Comparison of ENCODE assay signal across 8 mouse cellular contexts in the genomic region with DNA sequence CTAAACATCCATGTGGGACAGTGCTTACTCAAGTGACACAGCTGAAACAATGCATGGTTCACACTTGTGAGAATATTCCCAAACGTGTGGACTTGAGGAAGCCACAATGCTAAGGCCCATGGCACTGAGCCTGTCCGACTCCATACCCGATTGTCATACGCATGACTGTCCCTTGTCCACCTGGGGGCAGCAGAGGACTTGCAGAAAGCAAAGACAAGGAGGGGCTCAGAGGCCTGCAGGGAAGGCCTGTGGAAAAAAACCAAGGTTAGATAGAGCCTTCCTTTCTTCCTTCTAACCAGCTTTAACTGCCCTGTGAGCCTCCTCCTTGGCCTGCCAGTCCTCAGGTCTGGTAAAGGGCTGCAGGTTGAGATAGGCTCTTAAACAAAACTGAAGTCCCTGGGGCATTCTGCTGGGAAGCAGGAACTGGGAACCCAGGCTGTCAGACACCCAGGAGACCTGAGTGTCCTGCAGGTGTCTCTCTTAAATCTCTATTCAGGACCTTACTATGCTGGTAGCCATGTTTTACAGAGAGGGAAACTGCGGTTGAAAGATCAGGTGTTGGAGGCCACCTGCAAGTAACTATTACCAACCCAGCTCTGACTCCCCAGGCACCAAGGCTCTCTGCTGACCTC. TPM values are rescaled to one million over a fixed set of nuclear protein-coding genes. Genes with fewer than 3 reads are reported as not detected.
DNase-seq lines count a peak whose midpoint lies in the region; ATAC-seq and TF ChIP-seq lines count a peak whose summit lies in the region.

No protein-coding gene starts in this region.

- no peaks in the 10 kb centered on the region for H3K36me3 ChIP-seq in heart, embryonic 12.5 days
- H3K36me3 ChIP-seq in kidney, embryonic 16.5 days (ENCODE audit: insufficient read depth, low read length), result no peaks in the 10 kb centered on the region
- no peaks in the 10 kb centered on the region for H3K36me3 ChIP-seq in limb, embryonic 15.5 days
- no peaks in the 10 kb centered on the region for H3K36me3 ChIP-seq in neural tube, embryonic 11.5 days (ENCODE audit: control insufficient read depth, insufficient read depth, low read length)
- no peaks in the 10 kb centered on the region for H3K36me3 ChIP-seq in stomach, embryonic 16.5 days (ENCODE audit: control insufficient read depth, insufficient read depth, low read length)

- no peak overlapping the region for H3K27ac ChIP-seq in bone marrow macrophage, adult 2 months (ENCODE audit: insufficient read depth, low read depth, low read length)
- no peak overlapping the region for H3K27ac ChIP-seq in embryonic fibroblast, embryonic 13.5 days (ENCODE audit: insufficient read depth, low read length)
- H3K27ac ChIP-seq in heart, embryonic 12.5 days (ENCODE audit: poor library complexity, severe bottlenecking), result no peak overlapping the region
- peak overlapping the region; percentile 72 for H3K27ac ChIP-seq in kidney, embryonic 16.5 days (ENCODE audit: low read length)
- no peak overlapping the region for H3K27ac ChIP-seq in limb, embryonic 15.5 days
- H3K27ac ChIP-seq in neural tube, embryonic 11.5 days (ENCODE audit: low read depth, low read length), result no peak overlapping the region
- peak overlapping the region; percentile 39 for H3K27ac ChIP-seq in stomach, embryonic 16.5 days (ENCODE audit: low read length)

- H3K9ac ChIP-seq in heart, embryonic 12.5 days, result no peak overlapping the region
- H3K9ac ChIP-seq in kidney, embryonic 16.5 days (replicated peaks; ENCODE audit: low read length), result 0 out of 2 replicates have a peak overlapping the region, but pooled peaks have one; percentile 6
- no peak overlapping the region for H3K9ac ChIP-seq in limb, embryonic 15.5 days
- H3K9ac ChIP-seq in neural tube, embryonic 11.5 days (ENCODE audit: low read length), result no peak overlapping the region
- H3K9ac ChIP-seq in stomach, embryonic 16.5 days (ENCODE audit: low read length), result peak overlapping the region; percentile 50; the same call in 1 of the 2 replicates

- H3K27me3 ChIP-seq in heart, embryonic 12.5 days (replicated peaks), result peaks cover 4% of the 10 kb centered on the region; the same call in 1 of the 2 replicates
- no peaks in the 10 kb centered on the region for H3K27me3 ChIP-seq in kidney, embryonic 16.5 days (ENCODE audit: insufficient read depth, low read length)
- no peaks in the 10 kb centered on the region for H3K27me3 ChIP-seq in limb, embryonic 15.5 days
- H3K27me3 ChIP-seq in neural tube, embryonic 11.5 days (ENCODE audit: control insufficient read depth, insufficient read depth, low read length), result no peaks in the 10 kb centered on the region
- H3K27me3 ChIP-seq in stomach, embryonic 16.5 days (ENCODE audit: control insufficient read depth, insufficient read depth, low read length), result no peaks in the 10 kb centered on the region

- DNase-seq in 3134 (ENCODE audit: extremely low read depth, insufficient read length, low spot score), result peak; percentile 38
- peak; percentile 87 for DNase-seq in neural tube, embryonic 11.5 days (ENCODE audit: low spot score)

- peak; percentile 70 for ATAC-seq in heart, embryonic 12.5 days (ENCODE audit: insufficient number of reproducible peaks, low FRiP score)
- peak; percentile 75 for ATAC-seq in kidney, embryonic 16.5 days (ENCODE audit: low FRiP score, low TSS enrichment)
- ATAC-seq in limb, embryonic 15.5 days (ENCODE audit: insufficient number of reproducible peaks, low FRiP score, low TSS enrichment, low read depth), result peak; percentile 56; the same call in 1 of the 2 replicates
- ATAC-seq in neural tube, embryonic 11.5 days (ENCODE audit: insufficient read depth, low FRiP score, low TSS enrichment), result peak; percentile 93
- ATAC-seq in stomach, embryonic 16.5 days (ENCODE audit: insufficient read depth, low FRiP score), result peak; percentile 67

- 17% methylated on average over 5 of the region's 5 CpGs for WGBS in heart, embryonic 12.5 days
- whole genome bisulfite sequencing in kidney, embryonic 16.5 days, result 13% methylated on average over 5 of the region's 5 CpGs
- 23% methylated on average over 5 of the region's 5 CpGs for WGBS in limb, embryonic 15.5 days
- 23% methylated on average over 5 of the region's 5 CpGs for WGBS in neural tube, embryonic 11.5 days
- WGBS in stomach, embryonic 16.5 days, result 12% methylated on average over 5 of the region's 5 CpGs

- no peak overlapping the region for H3K4me2 ChIP-seq in heart, embryonic 12.5 days
- no peak overlapping the region for H3K4me2 ChIP-seq in kidney, embryonic 16.5 days (replicated peaks; ENCODE audit: low read depth, low read length)
- no peak overlapping the region for H3K4me2 ChIP-seq in limb, embryonic 15.5 days
- H3K4me2 ChIP-seq in neural tube, embryonic 11.5 days (ENCODE audit: low read depth), result no peak overlapping the region
- no peak overlapping the region for H3K4me2 ChIP-seq in stomach, embryonic 16.5 days (ENCODE audit: low read depth, low read length)

- peak; percentile 60; the same call in 1 of the 2 replicates for TF ChIP-seq CTCF in bone marrow macrophage, adult 2 months (IDR thresholded peaks at IDR 0.05; ENCODE audit: low read depth, low read length)
- TF ChIP-seq CTCF in embryonic fibroblast, embryonic 13.5 days (IDR thresholded peaks at IDR 0.05; ENCODE audit: borderline replicate concordance, insufficient read depth, low read length), result peak; percentile 95

- no peaks in the 10 kb centered on the region for H3K9me3 ChIP-seq in heart, embryonic 12.5 days (replicated peaks)
- no peaks in the 10 kb centered on the region for H3K9me3 ChIP-seq in kidney, embryonic 16.5 days (ENCODE audit: low read length)
- no peaks in the 10 kb centered on the region for H3K9me3 ChIP-seq in limb, embryonic 15.5 days
- H3K9me3 ChIP-seq in neural tube, embryonic 11.5 days (ENCODE audit: control insufficient read depth, low read length), result no peaks in the 10 kb centered on the region
- no peaks in the 10 kb centered on the region for H3K9me3 ChIP-seq in stomach, embryonic 16.5 days (replicated peaks; ENCODE audit: control insufficient read depth, low read length)

- TF ChIP-seq POLR2A in bone marrow macrophage, adult 2 months (IDR thresholded peaks at IDR 0.05; ENCODE audit: borderline replicate concordance, low read depth, low read length), result no peak
- TF ChIP-seq POLR2A in embryonic fibroblast, embryonic 13.5 days (IDR thresholded peaks at IDR 0.05; ENCODE audit: low read depth, low read length), result no peak

- H3K4me1 ChIP-seq in bone marrow macrophage, adult 2 months (ENCODE audit: control insufficient read depth, insufficient read depth, low read length), result peaks cover 6% of the 10 kb centered on the region
- 0 out of 2 replicates have a peak, but pooled peaks cover 2% of the 10 kb centered on the region for H3K4me1 ChIP-seq in embryonic fibroblast, embryonic 13.5 days (ENCODE audit: control insufficient read depth, insufficient read depth, low read length)
- 0 out of 2 replicates have a peak, but pooled peaks cover 10% of the 10 kb centered on the region for H3K4me1 ChIP-seq in heart, embryonic 12.5 days (replicated peaks)
- peaks cover 9% of the 10 kb centered on the region; the same call in 1 of the 2 replicates for H3K4me1 ChIP-seq in kidney, embryonic 16.5 days (ENCODE audit: insufficient read depth, low read length)
- peaks cover 8% of the 10 kb centered on the region for H3K4me1 ChIP-seq in limb, embryonic 15.5 days
- H3K4me1 ChIP-seq in neural tube, embryonic 11.5 days (ENCODE audit: control insufficient read depth, insufficient read depth, low read length), result no peaks in the 10 kb centered on the region
- peaks cover 8% of the 10 kb centered on the region; the same call in 1 of the 2 replicates for H3K4me1 ChIP-seq in stomach, embryonic 16.5 days (ENCODE audit: control insufficient read depth, insufficient read depth, low read length)

- H3K4me3 ChIP-seq in bone marrow macrophage, adult 2 months (ENCODE audit: insufficient read depth, low read length), result no peak overlapping the region
- H3K4me3 ChIP-seq in embryonic fibroblast, embryonic 13.5 days (ENCODE audit: insufficient read depth, low read length), result no peak overlapping the region
- H3K4me3 ChIP-seq in heart, embryonic 12.5 days, result no peak overlapping the region
- no peak overlapping the region for H3K4me3 ChIP-seq in kidney, embryonic 16.5 days (ENCODE audit: low read length)
- no peak overlapping the region for H3K4me3 ChIP-seq in limb, embryonic 15.5 days
- no peak overlapping the region for H3K4me3 ChIP-seq in neural tube, embryonic 11.5 days (ENCODE audit: low read depth, low read length)
- H3K4me3 ChIP-seq in stomach, embryonic 16.5 days (replicated peaks; ENCODE audit: low read length), result no peak overlapping the region

RNA-seq across cellular contexts. Expression of gene Ambp, which starts 4.5 kb away (rescaled TPM):
- polyA plus RNA-seq in bone marrow macrophage, adult 2 months (2012; ENCODE audit: insufficient read depth, insufficient read length, missing spikeins), result not detected in 2 replicates
- not detected in 2 replicates for polyA plus RNA-seq in embryonic fibroblast, embryonic 13.5 days (2011; ENCODE audit: insufficient read length, low read depth, missing spikeins)
- polyA plus RNA-seq in heart, embryonic 12.5 days (2016; fragmentation: Nextera tagmentation; extraction: Ambion mirVana), result 1.2 and 8.6 TPM in 2 replicates
- polyA plus RNA-seq in kidney, embryonic 16.5 days (2015; fragmentation: Nextera tagmentation; extraction: Ambion mirVana), result 5.9 and 8.3 TPM in 2 replicates
- 0.50 and 2.8 TPM in 2 replicates for polyA plus RNA-seq in limb, embryonic 15.5 days (2015; fragmentation: Nextera tagmentation; extraction: Ambion mirVana)
- 0.57 and 0.60 TPM in 2 replicates for polyA plus RNA-seq in neural tube, embryonic 11.5 days (2014; fragmentation: Nextera tagmentation; extraction: Ambion mirVana)
- polyA plus RNA-seq in stomach, embryonic 16.5 days (2015; fragmentation: Nextera tagmentation; extraction: Ambion mirVana), result 86.7 and 116 TPM in 2 replicates

RNA-seq across cellular contexts. Expression of gene Kif12, which starts 12.9 kb away (rescaled TPM):
- not detected in 2 replicates for polyA plus RNA-seq in bone marrow macrophage, adult 2 months (2012; ENCODE audit: insufficient read depth, insufficient read length, missing spikeins)
- polyA plus RNA-seq in embryonic fibroblast, embryonic 13.5 days (2011; ENCODE audit: insufficient read length, low read depth, missing spikeins), result not detected in 2 replicates
- 0.14 and 0.46 TPM in 2 replicates for polyA plus RNA-seq in heart, embryonic 12.5 days (2016; fragmentation: Nextera tagmentation; extraction: Ambion mirVana)
- 147 and 153 TPM in 2 replicates for polyA plus RNA-seq in kidney, embryonic 16.5 days (2015; fragmentation: Nextera tagmentation; extraction: Ambion mirVana)
- polyA plus RNA-seq in limb, embryonic 15.5 days (2015; fragmentation: Nextera tagmentation; extraction: Ambion mirVana), result 0.22 and 0.42 TPM in 2 replicates
- not detected in 2 replicates for polyA plus RNA-seq in neural tube, embryonic 11.5 days (2014; fragmentation: Nextera tagmentation; extraction: Ambion mirVana)
- polyA plus RNA-seq in stomach, embryonic 16.5 days (2015; fragmentation: Nextera tagmentation; extraction: Ambion mirVana), result 27.3 and 27.4 TPM in 2 replicates

RNA-seq across cellular contexts. Expression of gene Col27a1, which starts 54.7 kb away (rescaled TPM):
- 0.28 TPM in 1 of 2 replicates, not detected in the other for polyA plus RNA-seq in bone marrow macrophage, adult 2 months (2012; ENCODE audit: insufficient read depth, insufficient read length, missing spikeins)
- polyA plus RNA-seq in embryonic fibroblast, embryonic 13.5 days (2011; ENCODE audit: insufficient read length, low read depth, missing spikeins), result 11.8 and 18.2 TPM in 2 replicates
- 3.7 and 3.8 TPM in 2 replicates for polyA plus RNA-seq in heart, embryonic 12.5 days (2016; fragmentation: Nextera tagmentation; extraction: Ambion mirVana)
- 7.3 and 7.8 TPM in 2 replicates for polyA plus RNA-seq in kidney, embryonic 16.5 days (2015; fragmentation: Nextera tagmentation; extraction: Ambion mirVana)
- polyA plus RNA-seq in limb, embryonic 15.5 days (2015; fragmentation: Nextera tagmentation; extraction: Ambion mirVana), result 25.5 and 32.6 TPM in 2 replicates
- 3.5 and 4.0 TPM in 2 replicates for polyA plus RNA-seq in neural tube, embryonic 11.5 days (2014; fragmentation: Nextera tagmentation; extraction: Ambion mirVana)
- polyA plus RNA-seq in stomach, embryonic 16.5 days (2015; fragmentation: Nextera tagmentation; extraction: Ambion mirVana), result 13.3 and 15.0 TPM in 2 replicates

Comparison
In these comparisons a context has a peak if more than half of its experiments do, and no peak if none do; other contexts are left out.
1. H3K27ac ChIP-seq: peak in kidney, embryonic 16.5 days (single experiment) and stomach, embryonic 16.5 days (single experiment); none in bone marrow macrophage, adult 2 months (single experiment), embryonic fibroblast, embryonic 13.5 days (single experiment), heart, embryonic 12.5 days (single experiment), limb, embryonic 15.5 days (single experiment) and neural tube, embryonic 11.5 days (single experiment).
2. H3K9ac ChIP-seq: peak in kidney, embryonic 16.5 days (single experiment) and stomach, embryonic 16.5 days (single experiment); none in heart, embryonic 12.5 days (single experiment), limb, embryonic 15.5 days (single experiment) and neural tube, embryonic 11.5 days (single experiment).
3. RNA of gene Kif12, which starts 12.9 kb away (polyA plus RNA-seq): 147 to 153 TPM in kidney, embryonic 16.5 days and 27.3 to 27.4 TPM in stomach, embryonic 16.5 days; 0.14 to 0.46 TPM in heart, embryonic 12.5 days, 0.22 to 0.42 TPM in limb, embryonic 15.5 days, not detected in bone marrow macrophage, adult 2 months, not detected in embryonic fibroblast, embryonic 13.5 days and not detected in neural tube, embryonic 11.5 days; every median in the first group is over 10 times any median in the second.
4. Peak in every context shown above with its lines, with median percentiles within 50 percentile points of each other: ATAC-seq.